Mouse (Mus musculus): ENCODE measurements around the gene Syt8.

Syt8 gene

DNA sequence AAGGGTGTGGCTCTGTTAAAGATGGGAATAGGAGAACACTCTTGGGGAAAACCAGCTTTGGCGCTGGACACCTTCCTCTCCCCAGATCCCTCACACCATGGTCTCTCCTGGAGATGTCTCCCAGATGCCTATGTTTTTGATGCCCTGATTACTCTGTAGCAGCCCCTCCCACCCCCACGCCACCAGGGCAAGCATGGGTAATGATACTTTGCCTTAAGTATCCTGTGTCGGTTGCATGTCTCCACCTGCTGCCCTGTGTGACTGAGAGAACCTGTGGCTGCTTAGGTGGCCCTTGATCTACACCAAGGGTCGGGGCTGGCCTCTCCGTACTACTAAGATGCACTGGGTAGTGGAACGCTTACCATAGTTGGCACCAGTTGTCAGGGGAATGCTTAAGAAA is 43.4 kb downstream of the Syt8 start:
- no peak for DNase-seq

- no peak for DNase-seq
Measured at GRCm38 (mm10) chr7:142478574-142478973, 43.9 kb downstream of the Syt8 start.

- no peak for DNase-seq
Measured at GRCm38 (mm10) chr7:142479307-142479706, 44.7 kb downstream of the Syt8 start.

GRCm38 (mm10) chr7:142479886-142480285 is 45.2 kb downstream of the Syt8 start:
- DNase-seq, result no peak

- DNase-seq, result no peak
Measured at GRCm38 (mm10) chr7:142480661-142481060, 46.0 kb downstream of the Syt8 start.

- DNase-seq, result no peak
Measured at GRCm38 (mm10) chr7:142481186-142481567, 46.5 kb downstream of the Syt8 start.

DNA sequence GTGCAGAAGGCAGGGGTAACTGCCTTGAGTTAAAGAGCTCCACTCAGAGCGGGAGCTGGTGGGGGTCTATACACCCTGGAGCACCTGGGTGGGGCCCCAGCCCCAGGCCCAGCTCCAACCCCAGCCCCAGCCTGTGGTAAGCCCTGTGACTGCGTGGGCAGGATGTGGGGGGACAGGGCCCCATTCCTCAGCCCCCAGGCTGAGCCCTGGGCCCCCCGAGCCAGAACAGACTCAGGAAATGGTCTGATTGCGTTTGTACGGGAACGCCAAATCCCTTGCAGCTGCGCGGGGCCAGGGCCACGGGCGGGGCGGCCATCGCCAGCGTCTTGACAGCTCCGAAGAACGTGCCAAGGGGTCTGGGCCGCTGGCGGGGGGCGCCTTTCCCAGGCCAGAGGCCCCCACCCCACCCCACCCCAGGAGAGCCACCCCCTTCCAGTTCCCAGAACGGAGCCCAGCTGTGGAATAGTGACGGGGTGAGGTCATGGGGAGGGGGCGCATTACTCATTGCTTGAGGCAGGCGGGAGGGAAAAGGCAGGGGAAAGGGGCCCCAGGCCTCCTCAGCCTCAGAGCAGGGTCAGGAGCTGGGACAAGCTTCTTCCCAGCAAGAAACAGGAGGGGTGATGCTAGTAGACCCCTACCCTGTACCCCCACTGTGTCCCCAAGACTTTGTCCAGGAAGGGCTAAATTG is 47.1 kb downstream of the Syt8 start:
- DNase-seq, result no peak

DNA sequence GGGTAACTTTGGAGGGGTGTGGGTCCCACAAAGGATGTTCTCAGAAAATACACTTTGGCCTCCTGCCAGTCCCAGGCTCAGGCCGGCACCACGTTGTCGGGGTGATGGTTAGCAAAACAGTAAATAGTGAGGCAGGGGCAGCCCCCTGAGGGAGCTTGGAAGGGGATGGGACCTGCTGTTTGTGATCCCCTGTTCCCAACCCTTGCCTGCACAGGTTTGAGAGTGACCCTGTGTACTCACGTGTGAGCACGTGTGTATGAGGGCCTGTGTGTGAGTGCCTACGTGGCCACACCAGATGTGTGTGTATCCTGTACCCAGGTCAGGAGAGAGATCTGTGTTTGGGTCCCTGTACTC is 47.6 kb downstream of the Syt8 start:
- no peak for DNase-seq

- DNase-seq, result no peak
Measured at GRCm38 (mm10) chr7:142483136-142483535, 48.5 kb downstream of the Syt8 start.

DNA sequence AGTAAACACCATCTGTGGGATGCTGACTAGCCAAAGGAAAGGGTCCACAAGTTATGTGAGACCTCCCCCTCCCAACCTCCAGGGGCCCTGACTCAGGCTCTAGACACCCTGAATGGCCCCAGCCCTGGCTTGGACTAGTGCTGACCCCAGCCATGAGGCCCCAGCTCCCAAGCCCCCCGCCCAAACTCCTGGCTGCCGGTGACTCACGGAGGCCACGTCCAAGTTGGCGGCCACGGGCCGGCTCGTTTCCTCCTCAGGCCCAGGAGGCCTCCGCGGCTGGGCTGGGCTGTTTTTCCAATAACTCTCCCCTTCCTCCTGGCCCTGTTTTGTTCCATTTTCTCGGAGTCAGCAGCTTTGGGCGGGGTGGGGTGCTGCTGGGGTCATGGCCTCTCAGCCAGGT is 50.1 kb downstream of the Syt8 start:
- DNase-seq, result no peak

DNA sequence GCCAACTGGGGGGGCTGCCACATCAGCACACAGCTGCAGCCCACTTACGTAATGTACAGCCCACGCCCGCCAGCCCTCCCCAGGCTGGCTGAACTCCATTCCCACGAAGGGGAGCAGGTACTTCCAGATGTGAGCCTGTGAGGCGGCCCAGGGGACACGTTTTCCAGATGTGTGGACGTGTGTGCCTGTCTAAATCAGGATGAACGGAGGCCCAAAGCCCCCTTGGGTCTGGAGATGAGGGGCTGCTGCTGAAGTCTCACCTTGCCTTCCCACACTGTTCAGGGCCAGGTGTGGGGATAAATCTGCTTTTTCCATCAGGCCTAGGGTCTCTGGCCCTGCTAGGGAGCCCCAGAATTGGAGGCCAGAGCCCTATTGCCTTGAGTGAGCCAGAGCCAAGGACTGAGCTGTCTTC is 52.1 kb downstream of the Syt8 start:
- DNase-seq, result no peak

GRCm38 (mm10) chr7:142487341-142487859 is 52.8 kb downstream of the Syt8 start:
- peak; percentile 35 for DNase-seq

DNA sequence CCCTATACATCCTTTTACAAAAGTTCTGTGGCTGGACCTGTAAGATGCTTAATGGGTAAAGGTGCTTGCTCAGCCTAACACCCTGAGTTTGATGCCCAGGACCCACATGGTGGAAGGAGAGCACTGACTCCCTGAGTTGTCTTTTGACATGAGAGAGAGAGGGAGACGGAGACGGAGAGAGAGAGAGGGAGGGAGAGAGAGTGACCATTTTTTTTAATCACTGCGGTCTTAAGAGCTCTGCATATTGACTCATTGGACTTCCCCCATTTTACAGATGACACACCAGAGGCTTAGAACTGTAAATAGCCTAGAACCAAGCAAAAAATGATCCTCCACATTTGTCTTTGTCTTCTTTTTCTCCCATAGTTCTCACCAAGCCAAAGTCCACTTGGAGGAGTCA is 53.4 kb downstream of the Syt8 start:
- no peak for DNase-seq
